Mouse (Mus musculus): ENCODE measurements around the gene Patl2. TPM values are rescaled to one million over a fixed set of nuclear protein-coding genes. Genes with fewer than 3 reads are reported as not detected.

Gene Patl2
- polyA plus RNA-seq, 1 experiment from 2014 or later = not detected

- Histone ChIP-seq H3K4me3 (ENCODE audit: control insufficient read depth in 1 of 2, insufficient read depth in 1 of 2, low read depth in 1 of 2, low read length in 2 of 2) (no peak overlapping the region), H3K36me3 (ENCODE audit: control insufficient read depth, insufficient read depth, low read length) (no peaks in the 10 kb centered on the region), H3K9me3 (ENCODE audit: control insufficient read depth, low read length) (no peaks in the 10 kb centered on the region), H3K27me3 (ENCODE audit: control insufficient read depth, insufficient read depth, low read length) (no peaks in the 10 kb centered on the region), H3K4me1 (ENCODE audit: control insufficient read depth in 2 of 2, insufficient read depth in 2 of 2, low read length in 2 of 2) (no peaks in the 10 kb centered on the region), H3K27ac (replicated peaks in 1 of 2; ENCODE audit: control insufficient read depth in 1 of 2, insufficient read depth in 1 of 2, low read depth in 2 of 2, low read length in 2 of 2) (no peak overlapping the region), H3K4me2 (ENCODE audit: low read length) (no peak overlapping the region), H3K9ac (ENCODE audit: low read length) (no peak overlapping the region)
- WGBS = 84% methylated on average over 2 of the region's 2 CpGs
- no peak for ATAC-seq (ENCODE audit: insufficient number of reproducible peaks, insufficient read depth, low FRiP score, low read depth)
Observed at GRCm38 (mm10) chr2:122172188-122172587, 13.8 kb downstream of the Patl2 start.

DNA sequence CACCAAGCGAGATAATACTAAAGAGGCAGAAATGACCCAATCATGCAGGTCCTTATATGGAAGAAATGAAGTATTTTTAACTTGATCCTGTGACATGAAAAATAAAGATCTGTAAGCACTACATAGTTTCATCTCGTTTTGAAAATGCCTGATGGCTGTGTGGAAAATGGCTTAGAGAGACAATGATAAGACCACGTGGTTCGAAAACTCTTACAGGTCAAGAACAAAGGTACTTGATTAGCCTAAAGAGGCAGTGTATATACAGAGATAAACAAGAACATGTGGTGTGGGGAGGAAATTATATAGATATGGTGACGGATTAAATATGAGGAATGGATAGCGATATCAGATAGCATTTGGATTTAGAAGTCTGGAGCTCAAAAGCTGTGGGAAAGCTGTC, 14.7 kb downstream of the Patl2 start:
- H3K4me1 ChIP-seq (ENCODE audit: control insufficient read depth in 2 of 2, insufficient read depth in 2 of 2, low read length in 2 of 2) = no peaks in the 10 kb centered on the region
- no peak for ATAC-seq (ENCODE audit: insufficient number of reproducible peaks, insufficient read depth, low FRiP score, low read depth)
- no peak overlapping the region for H3K4me2 ChIP-seq (ENCODE audit: low read length)
- H3K4me3 ChIP-seq (ENCODE audit: control insufficient read depth in 1 of 2, insufficient read depth in 1 of 2, low read depth in 1 of 2, low read length in 2 of 2) = no peak overlapping the region
- 61% methylated on average over 6 of the region's 6 CpGs for WGBS
- H3K9ac ChIP-seq (ENCODE audit: low read length) = no peak overlapping the region
- no peak overlapping the region for H3K27ac ChIP-seq (replicated peaks in 1 of 2; ENCODE audit: control insufficient read depth in 1 of 2, insufficient read depth in 1 of 2, low read depth in 2 of 2, low read length in 2 of 2)
- H3K27me3 ChIP-seq (ENCODE audit: control insufficient read depth, insufficient read depth, low read length) = no peaks in the 10 kb centered on the region
- H3K36me3 ChIP-seq (ENCODE audit: control insufficient read depth, insufficient read depth, low read length) = no peaks in the 10 kb centered on the region
- no peaks in the 10 kb centered on the region for H3K9me3 ChIP-seq (ENCODE audit: control insufficient read depth, low read length)

DNA sequence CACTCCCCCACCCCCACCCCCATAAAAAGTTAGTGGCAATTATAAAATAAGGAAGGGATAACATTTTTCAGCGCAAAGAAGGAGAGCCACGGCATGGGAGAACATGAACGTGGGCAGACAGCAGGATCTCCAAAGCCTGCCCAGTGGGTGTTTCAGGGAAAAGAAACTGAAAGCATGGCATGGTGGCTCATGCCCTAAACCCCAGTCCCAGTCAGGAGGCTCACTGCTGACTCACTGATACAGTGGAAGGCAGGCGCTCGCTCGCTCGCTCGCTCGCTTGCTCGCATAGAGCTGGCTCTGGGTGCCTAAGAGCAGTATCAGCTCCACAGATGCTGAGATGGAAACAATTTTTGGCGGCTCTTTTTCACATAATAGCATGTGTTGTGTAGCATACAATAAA, 21.7 kb downstream of the Patl2 start:
- H3K4me2 ChIP-seq (ENCODE audit: low read length) = 0 out of 2 replicates have a peak overlapping the region, but pooled peaks have one; percentile 13
- H3K9me3 ChIP-seq (ENCODE audit: control insufficient read depth, low read length) = no peaks in the 10 kb centered on the region
- peaks cover 9 to 14% of the 10 kb centered on the region in 2 experiments; a peak in 3 of 4 replicates for H3K4me1 ChIP-seq (ENCODE audit: control insufficient read depth in 2 of 2, insufficient read depth in 2 of 2, low read length in 2 of 2)
- H3K27me3 ChIP-seq (ENCODE audit: control insufficient read depth, insufficient read depth, low read length) = no peaks in the 10 kb centered on the region
- ATAC-seq (ENCODE audit: insufficient number of reproducible peaks, insufficient read depth, low FRiP score, low read depth) = no peak
- H3K36me3 ChIP-seq (ENCODE audit: control insufficient read depth, insufficient read depth, low read length) = no peaks in the 10 kb centered on the region
- H3K9ac ChIP-seq (ENCODE audit: low read length) = no peak overlapping the region
- H3K27ac ChIP-seq (replicated peaks in 1 of 2; ENCODE audit: control insufficient read depth in 1 of 2, insufficient read depth in 1 of 2, low read depth in 2 of 2, low read length in 2 of 2) = no peak overlapping the region
- 67% methylated on average over 11 of the region's 11 CpGs for WGBS
- H3K4me3 ChIP-seq (ENCODE audit: control insufficient read depth in 1 of 2, insufficient read depth in 1 of 2, low read depth in 1 of 2, low read length in 2 of 2) = no peak overlapping the region

- Histone ChIP-seq H3K4me3 (ENCODE audit: control insufficient read depth in 1 of 2, insufficient read depth in 1 of 2, low read depth in 1 of 2, low read length in 2 of 2) (no peak overlapping the region), H3K27me3 (ENCODE audit: control insufficient read depth, insufficient read depth, low read length) (no peaks in the 10 kb centered on the region), H3K36me3 (ENCODE audit: control insufficient read depth, insufficient read depth, low read length) (no peaks in the 10 kb centered on the region), H3K27ac (replicated peaks in 1 of 2; ENCODE audit: control insufficient read depth in 1 of 2, insufficient read depth in 1 of 2, low read depth in 2 of 2, low read length in 2 of 2) (0 out of 4 replicates have a peak overlapping the region, but pooled peaks of 1 of the 2 experiments have one; percentile 14), H3K9me3 (ENCODE audit: control insufficient read depth, low read length) (no peaks in the 10 kb centered on the region), H3K9ac (ENCODE audit: low read length) (no peak overlapping the region), H3K4me2 (ENCODE audit: low read length) (no peak overlapping the region), H3K4me1 (ENCODE audit: control insufficient read depth in 2 of 2, insufficient read depth in 2 of 2, low read length in 2 of 2) (peaks cover 13 to 14% of the 10 kb centered on the region in 2 experiments)
- no peak for ATAC-seq (ENCODE audit: insufficient number of reproducible peaks, insufficient read depth, low FRiP score, low read depth)
- WGBS = 76% methylated on average over 13 of the region's 13 CpGs
Observed at GRCm38 (mm10) chr2:122163430-122164195, 22.4 kb downstream of the Patl2 start.

DNA sequence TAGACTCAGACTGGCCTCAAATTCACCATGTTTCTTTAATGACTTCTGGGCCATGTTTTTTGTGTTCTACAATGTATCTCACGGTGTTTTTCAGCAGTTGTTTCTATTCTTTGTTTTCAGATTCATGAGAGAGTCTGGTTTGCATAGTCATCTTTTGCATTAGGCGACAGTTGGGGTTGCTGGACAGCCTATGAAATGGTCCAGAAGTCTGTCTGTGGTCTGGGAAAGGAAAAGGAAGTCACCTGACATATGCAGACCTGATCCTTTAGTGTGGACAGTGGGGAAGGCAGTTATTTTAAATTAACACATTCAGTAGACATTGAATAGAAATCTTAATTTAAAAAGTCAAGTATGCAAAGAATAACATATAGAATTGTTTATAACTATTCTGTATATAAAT, 23.5 kb downstream of the Patl2 start:
- no peaks in the 10 kb centered on the region for H3K9me3 ChIP-seq (ENCODE audit: control insufficient read depth, low read length)
- H3K4me2 ChIP-seq (ENCODE audit: low read length) = no peak overlapping the region
- no peaks in the 10 kb centered on the region for H3K36me3 ChIP-seq (ENCODE audit: control insufficient read depth, insufficient read depth, low read length)
- H3K27ac ChIP-seq (replicated peaks in 1 of 2; ENCODE audit: control insufficient read depth in 1 of 2, insufficient read depth in 1 of 2, low read depth in 2 of 2, low read length in 2 of 2) = no peak overlapping the region
- no peak for ATAC-seq (ENCODE audit: insufficient number of reproducible peaks, insufficient read depth, low FRiP score, low read depth)
- 87% methylated on average over 2 of the region's 2 CpGs for WGBS
- H3K4me1 ChIP-seq (ENCODE audit: control insufficient read depth in 2 of 2, insufficient read depth in 2 of 2, low read length in 2 of 2) = peaks cover 14 to 21% of the 10 kb centered on the region in 2 experiments
- no peaks in the 10 kb centered on the region for H3K27me3 ChIP-seq (ENCODE audit: control insufficient read depth, insufficient read depth, low read length)
- H3K4me3 ChIP-seq (ENCODE audit: control insufficient read depth in 1 of 2, insufficient read depth in 1 of 2, low read depth in 1 of 2, low read length in 2 of 2) = no peak overlapping the region
- H3K9ac ChIP-seq (ENCODE audit: low read length) = no peak overlapping the region

DNA sequence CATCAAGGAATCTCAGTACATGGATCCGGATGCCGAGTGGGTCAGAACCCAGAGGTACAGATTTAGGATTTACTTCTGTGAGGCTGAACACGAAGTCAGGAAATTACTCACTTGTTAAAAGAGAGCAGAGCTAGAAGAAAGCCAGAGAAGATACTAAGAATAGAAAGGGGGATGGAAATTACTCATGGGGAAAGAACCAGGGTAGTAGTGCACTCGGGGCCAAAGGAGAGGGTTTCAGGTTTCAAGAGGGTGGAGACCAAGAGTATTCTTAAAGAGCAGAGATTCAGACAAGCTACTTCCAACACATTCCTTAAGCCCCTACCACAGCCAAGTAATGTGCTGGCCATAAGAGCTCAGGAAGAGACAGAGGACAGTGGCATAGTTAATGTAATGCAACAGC, 24.4 kb downstream of the Patl2 start:
- H3K4me2 ChIP-seq (ENCODE audit: low read length) = peak overlapping the region; percentile 41
- no peaks in the 10 kb centered on the region for H3K9me3 ChIP-seq (ENCODE audit: control insufficient read depth, low read length)
- peaks cover 14 to 21% of the 10 kb centered on the region in 2 experiments for H3K4me1 ChIP-seq (ENCODE audit: control insufficient read depth in 2 of 2, insufficient read depth in 2 of 2, low read length in 2 of 2)
- no peaks in the 10 kb centered on the region for H3K36me3 ChIP-seq (ENCODE audit: control insufficient read depth, insufficient read depth, low read length)
- no peak overlapping the region for H3K9ac ChIP-seq (ENCODE audit: low read length)
- WGBS = 8% methylated on average over 4 of the region's 4 CpGs
- no peaks in the 10 kb centered on the region for H3K27me3 ChIP-seq (ENCODE audit: control insufficient read depth, insufficient read depth, low read length)
- peak; percentile 42; the same call in 1 of the 2 replicates for ATAC-seq (ENCODE audit: insufficient number of reproducible peaks, insufficient read depth, low FRiP score, low read depth)
- H3K4me3 ChIP-seq (ENCODE audit: control insufficient read depth in 1 of 2, insufficient read depth in 1 of 2, low read depth in 1 of 2, low read length in 2 of 2) = no peak overlapping the region
- peak overlapping the region; percentile 75 to 83 for H3K27ac ChIP-seq (replicated peaks in 1 of 2; ENCODE audit: control insufficient read depth in 1 of 2, insufficient read depth in 1 of 2, low read depth in 2 of 2, low read length in 2 of 2)

GRCm38 (mm10) chr2:122160680-122161079, 25.3 kb downstream of the Patl2 start, which contains the start of gene Trim69:
TSS of gene Trim69 (plus strand) at chr2:122160700.
- peak within 1 kb of the TSS; percentile 75 to 83 for H3K27ac ChIP-seq (replicated peaks in 1 of 2; ENCODE audit: control insufficient read depth in 1 of 2, insufficient read depth in 1 of 2, low read depth in 2 of 2, low read length in 2 of 2)

More at GRCm38 (mm10) chr2:122160680-122161079, 25.3 kb downstream of the Patl2 start, which contains the start of gene Trim69:
- WGBS = 41% methylated on average over 2 of the region's 2 CpGs
- Histone ChIP-seq H3K4me2 (ENCODE audit: low read length) (peak within 1 kb of the TSS; percentile 41), H3K4me3 (ENCODE audit: control insufficient read depth in 1 of 2, insufficient read depth in 1 of 2, low read depth in 1 of 2, low read length in 2 of 2) (no peak within 1 kb of the TSS), H3K9ac (ENCODE audit: low read length) (no peak within 1 kb of the TSS), H3K4me1 (ENCODE audit: control insufficient read depth in 2 of 2, insufficient read depth in 2 of 2, low read length in 2 of 2) (peaks cover 14 to 21% of the 10 kb centered on the region in 2 experiments), H3K36me3 (ENCODE audit: control insufficient read depth, insufficient read depth, low read length) (no peaks in the 10 kb centered on the region), H3K27me3 (ENCODE audit: control insufficient read depth, insufficient read depth, low read length) (no peaks in the 10 kb centered on the region), H3K9me3 (ENCODE audit: control insufficient read depth, low read length) (no peaks in the 10 kb centered on the region)
- ATAC-seq (ENCODE audit: insufficient number of reproducible peaks, insufficient read depth, low FRiP score, low read depth) = no peak

All from heart, embryonic 14.5 days (tissue).